Mouse (Mus musculus): ENCODE data around the gene Tjap1.
A peak's percentile ranks its signal among the peaks of the same experiment; 100 is the strongest.

DNA sequence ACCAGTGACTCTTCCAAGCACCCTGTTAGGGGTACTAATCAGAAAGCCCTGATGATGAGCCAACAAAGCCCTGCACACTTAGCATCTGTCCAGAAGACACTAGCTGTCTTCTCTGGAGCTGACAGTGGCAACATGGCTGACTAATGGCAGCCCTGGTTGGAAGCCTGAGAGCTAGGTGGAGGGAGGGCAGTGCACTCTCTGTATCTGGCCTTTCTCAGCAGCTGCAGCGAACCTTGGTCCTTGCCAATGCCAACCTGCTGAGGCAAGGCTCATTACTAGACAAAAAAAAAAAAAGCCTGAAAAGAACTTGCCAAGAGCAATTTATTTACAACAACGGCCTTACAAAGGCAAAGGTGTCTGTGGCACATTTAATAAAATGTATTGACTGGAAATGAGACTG, 39.2 kb downstream of the Tjap1 start:
- TF ChIP-seq POLR2A (IDR thresholded peaks at IDR 0.05; ENCODE audit: insufficient read length, low read depth) (no peak), POLR2AphosphoS2 (IDR thresholded peaks at IDR 0.05; ENCODE audit: insufficient read length, low read depth) (peak; percentile 40), USF1 (IDR thresholded peaks at IDR 0.05; ENCODE audit: low read depth) (no peak), CEBPB (IDR thresholded peaks at IDR 0.05; ENCODE audit: insufficient read depth, poor library complexity, severe bottlenecking) (no peak), TCF12 (IDR thresholded peaks at IDR 0.05; ENCODE audit: insufficient read depth, poor library complexity, severe bottlenecking) (no peak), MAX (IDR thresholded peaks at IDR 0.05; ENCODE audit: low read depth) (no peak), E2F4 (IDR thresholded peaks at IDR 0.05; ENCODE audit: insufficient read depth) (no peak), MYOD1 (IDR thresholded peaks at IDR 0.05; ENCODE audit: control insufficient read depth in 1 of 3, insufficient read length in 2 of 3, low read depth in 2 of 3) (no peak), TCF3 (IDR thresholded peaks at IDR 0.05; ENCODE audit: insufficient read length, low read depth) (no peak)

Measured in myocyte (in vitro differentiated cells).